Mouse (Mus musculus): ENCODE measurements around the gene Pter. TPM values are rescaled to one million over a fixed set of nuclear protein-coding genes. Genes with fewer than 3 reads are reported as not detected.
A peak's percentile ranks its signal among the peaks of the same experiment; 100 is the strongest.

Gene Pter
- polyA plus RNA-seq, 1 experiment from 2014 or later = 17.4 TPM

DNA sequence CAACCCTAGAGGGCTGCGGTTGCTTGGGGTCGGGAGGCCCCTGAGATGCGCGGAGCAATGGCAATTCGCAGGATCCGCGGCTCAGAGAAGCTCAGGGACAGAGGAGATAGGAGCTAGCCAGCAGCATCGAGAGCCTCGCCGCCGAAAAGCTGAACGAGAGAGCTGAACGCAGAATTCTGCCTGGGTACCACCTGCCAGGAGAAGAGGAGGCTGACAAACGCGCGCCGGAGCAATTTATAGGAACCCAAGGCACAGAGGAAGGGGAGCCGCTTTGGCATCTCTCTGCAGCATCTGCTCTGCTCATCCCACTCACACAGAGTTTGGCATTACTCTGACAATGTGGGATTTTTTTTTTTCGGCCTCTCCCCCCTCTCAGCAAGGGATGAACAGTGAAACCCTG lies 87.6 kb downstream of the Pter start, which contains the start of gene C1ql3:
C1ql3 (minus strand) TSS at position 335 of the 400 bp plus-strand sequence.
- H3K4me1 ChIP-seq (ENCODE audit: control insufficient read depth, insufficient read depth, low read length) = peaks cover 12% of the 10 kb centered on the region; the same call in 1 of the 2 replicates
- peak within 1 kb of the TSS; percentile 56 for H3K4me3 ChIP-seq (ENCODE audit: low read depth, low read length)
- ATAC-seq (ENCODE audit: low read depth) = no peak
- WGBS = 1% methylated on average over 19 of the region's 19 CpGs
- peak; percentile 15 for DNase-seq (ENCODE audit: low spot score)
- no peaks in the 10 kb centered on the region for H3K36me3 ChIP-seq (ENCODE audit: control insufficient read depth, insufficient read depth, low read length)
- H3K9ac ChIP-seq (ENCODE audit: low read depth, low read length) = peak within 1 kb of the TSS; percentile 61
- peak within 1 kb of the TSS; percentile 100 for H3K4me2 ChIP-seq (ENCODE audit: low read depth, low read length)
- H3K27me3 ChIP-seq (replicated peaks; ENCODE audit: control insufficient read depth, insufficient read depth, low read length) = peaks cover 54% of the 10 kb centered on the region
- H3K9me3 ChIP-seq (ENCODE audit: control insufficient read depth, low read length) = no peaks in the 10 kb centered on the region
- H3K27ac ChIP-seq (replicated peaks; ENCODE audit: low read depth, low read length) = no peak within 1 kb of the TSS

DNA sequence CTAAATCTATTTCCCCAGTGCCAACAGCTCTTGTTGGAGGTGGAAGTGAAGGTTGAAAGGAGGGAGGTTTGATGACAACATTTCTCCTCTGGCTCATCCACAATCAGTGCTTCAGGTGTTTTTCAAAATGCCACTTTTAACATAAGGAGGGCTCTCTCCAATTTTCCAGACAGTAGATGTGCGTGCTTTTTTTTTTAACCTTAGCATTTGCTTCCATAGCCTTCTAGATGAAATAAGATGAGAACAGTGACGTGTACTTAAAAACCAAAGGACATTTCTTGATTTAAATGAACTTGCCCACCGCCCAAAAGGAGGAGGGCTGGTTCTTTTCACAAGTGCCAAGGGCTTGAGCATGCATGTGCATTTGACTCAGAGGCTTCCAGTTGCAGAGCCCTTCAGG lies 88.1 kb downstream of the Pter start:
- H3K4me2 ChIP-seq (ENCODE audit: low read depth, low read length) = peak overlapping the region; percentile 100; the same call in 1 of the 2 replicates
- peak overlapping the region; percentile 56 for H3K4me3 ChIP-seq (ENCODE audit: low read depth, low read length)
- peaks cover 12% of the 10 kb centered on the region; the same call in 1 of the 2 replicates for H3K4me1 ChIP-seq (ENCODE audit: control insufficient read depth, insufficient read depth, low read length)
- WGBS = 41% methylated on average over 3 of the region's 3 CpGs
- no peaks in the 10 kb centered on the region for H3K9me3 ChIP-seq (ENCODE audit: control insufficient read depth, low read length)
- peaks cover 54% of the 10 kb centered on the region for H3K27me3 ChIP-seq (replicated peaks; ENCODE audit: control insufficient read depth, insufficient read depth, low read length)
- no peak overlapping the region for H3K9ac ChIP-seq (ENCODE audit: low read depth, low read length)
- no peaks in the 10 kb centered on the region for H3K36me3 ChIP-seq (ENCODE audit: control insufficient read depth, insufficient read depth, low read length)
- ATAC-seq (ENCODE audit: low read depth) = no peak
- no peak for DNase-seq (ENCODE audit: low spot score)
- no peak overlapping the region for H3K27ac ChIP-seq (replicated peaks; ENCODE audit: low read depth, low read length)

DNA sequence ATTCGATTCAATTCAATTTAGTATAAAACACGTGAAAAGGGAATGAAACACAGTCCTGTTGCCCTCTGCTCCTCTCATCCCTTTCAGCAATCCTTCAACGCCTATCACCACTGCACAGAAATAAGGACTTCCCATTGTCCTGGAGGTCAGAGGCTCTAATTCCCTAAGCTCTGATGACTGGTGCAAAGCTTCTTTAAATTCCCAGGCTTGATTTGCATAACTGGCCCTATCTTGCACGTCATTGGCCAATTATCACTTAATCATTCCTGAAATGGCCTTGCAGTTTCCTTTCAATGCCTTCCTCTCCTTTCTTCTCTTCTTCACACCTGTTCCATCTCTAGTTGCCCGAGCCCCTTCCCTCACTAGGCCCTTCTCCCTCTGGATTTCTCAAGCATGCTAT lies 94.5 kb downstream of the Pter start:
- WGBS = 46% methylated on average over 5 of the region's 5 CpGs
- no peak overlapping the region for H3K4me3 ChIP-seq (ENCODE audit: low read depth, low read length)
- H3K36me3 ChIP-seq (ENCODE audit: control insufficient read depth, insufficient read depth, low read length) = no peaks in the 10 kb centered on the region
- peaks cover 5% of the 10 kb centered on the region for H3K27me3 ChIP-seq (replicated peaks; ENCODE audit: control insufficient read depth, insufficient read depth, low read length)
- H3K27ac ChIP-seq (replicated peaks; ENCODE audit: low read depth, low read length) = no peak overlapping the region
- ATAC-seq (ENCODE audit: low read depth) = no peak
- H3K4me2 ChIP-seq (ENCODE audit: low read depth, low read length) = no peak overlapping the region
- no peaks in the 10 kb centered on the region for H3K9me3 ChIP-seq (ENCODE audit: control insufficient read depth, low read length)
- no peak overlapping the region for H3K9ac ChIP-seq (ENCODE audit: low read depth, low read length)
- DNase-seq (ENCODE audit: low spot score) = no peak
- H3K4me1 ChIP-seq (ENCODE audit: control insufficient read depth, insufficient read depth, low read length) = no peaks in the 10 kb centered on the region; the same call in 1 of the 2 replicates

DNA sequence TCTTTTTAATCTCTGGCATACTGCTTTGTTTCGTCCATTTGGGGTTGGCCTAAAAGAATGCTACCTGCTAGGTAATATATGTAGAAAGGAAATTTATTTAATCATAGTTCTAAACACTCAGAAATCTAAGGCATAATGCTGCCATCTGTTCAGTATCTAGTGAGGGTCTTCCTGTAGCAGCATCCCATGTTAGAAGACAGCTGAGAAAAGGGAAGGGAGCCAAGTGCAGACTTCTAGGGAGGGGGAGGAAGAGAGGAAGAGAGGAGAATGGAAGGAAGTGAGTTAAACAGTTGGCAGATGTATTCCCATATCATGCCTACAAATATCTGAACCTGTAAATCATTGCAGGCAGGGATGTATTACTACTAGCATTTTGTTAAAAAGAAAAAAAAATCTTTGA lies 95.0 kb downstream of the Pter start:
- no peak overlapping the region for H3K9ac ChIP-seq (ENCODE audit: low read depth, low read length)
- H3K27ac ChIP-seq (replicated peaks; ENCODE audit: low read depth, low read length) = no peak overlapping the region
- no peaks in the 10 kb centered on the region for H3K9me3 ChIP-seq (ENCODE audit: control insufficient read depth, low read length)
- WGBS = 67% methylated on average over 1 of the region's 1 CpGs
- no peak for ATAC-seq (ENCODE audit: low read depth)
- H3K4me3 ChIP-seq (ENCODE audit: low read depth, low read length) = no peak overlapping the region
- no peaks in the 10 kb centered on the region; the same call in 1 of the 2 replicates for H3K4me1 ChIP-seq (ENCODE audit: control insufficient read depth, insufficient read depth, low read length)
- no peaks in the 10 kb centered on the region for H3K36me3 ChIP-seq (ENCODE audit: control insufficient read depth, insufficient read depth, low read length)
- DNase-seq (ENCODE audit: low spot score) = no peak
- H3K27me3 ChIP-seq (replicated peaks; ENCODE audit: control insufficient read depth, insufficient read depth, low read length) = peaks cover under 1% of the 10 kb centered on the region; the same call in 1 of the 2 replicates
- no peak overlapping the region for H3K4me2 ChIP-seq (ENCODE audit: low read depth, low read length)

DNA sequence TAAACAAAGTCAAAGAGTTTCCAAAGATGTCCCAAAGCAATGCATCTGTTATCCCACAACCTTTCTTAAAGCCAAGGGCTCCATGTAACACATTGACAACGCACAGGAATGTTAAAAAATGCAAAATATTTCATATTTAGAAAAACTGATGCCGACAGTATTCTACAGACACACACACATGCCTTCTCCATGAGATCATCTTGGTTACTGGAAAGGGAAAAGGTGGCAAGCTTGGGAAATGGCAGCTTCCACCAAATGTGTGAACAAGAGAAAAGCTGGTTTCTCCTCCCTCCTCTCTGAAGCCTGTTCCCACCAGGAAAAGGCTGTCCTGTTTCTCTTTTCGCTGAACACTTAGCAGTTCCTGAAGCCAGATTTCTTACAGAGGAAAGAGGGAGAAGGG lies 114.9 kb downstream of the Pter start:
- no peaks in the 10 kb centered on the region for H3K4me1 ChIP-seq (ENCODE audit: control insufficient read depth, insufficient read depth, low read length)
- H3K27ac ChIP-seq (replicated peaks; ENCODE audit: low read depth, low read length) = no peak overlapping the region
- H3K4me2 ChIP-seq (ENCODE audit: low read depth, low read length) = no peak overlapping the region
- H3K4me3 ChIP-seq (ENCODE audit: low read depth, low read length) = no peak overlapping the region
- H3K36me3 ChIP-seq (ENCODE audit: control insufficient read depth, insufficient read depth, low read length) = no peaks in the 10 kb centered on the region
- WGBS = 46% methylated on average over 3 of the region's 3 CpGs
- H3K27me3 ChIP-seq (replicated peaks; ENCODE audit: control insufficient read depth, insufficient read depth, low read length) = no peaks in the 10 kb centered on the region
- no peak for ATAC-seq (ENCODE audit: low read depth)
- DNase-seq (ENCODE audit: low spot score) = no peak
- no peak overlapping the region for H3K9ac ChIP-seq (ENCODE audit: low read depth, low read length)
- H3K9me3 ChIP-seq (ENCODE audit: control insufficient read depth, low read length) = 0 out of 2 replicates have a peak, but pooled peaks cover 4% of the 10 kb centered on the region

DNA sequence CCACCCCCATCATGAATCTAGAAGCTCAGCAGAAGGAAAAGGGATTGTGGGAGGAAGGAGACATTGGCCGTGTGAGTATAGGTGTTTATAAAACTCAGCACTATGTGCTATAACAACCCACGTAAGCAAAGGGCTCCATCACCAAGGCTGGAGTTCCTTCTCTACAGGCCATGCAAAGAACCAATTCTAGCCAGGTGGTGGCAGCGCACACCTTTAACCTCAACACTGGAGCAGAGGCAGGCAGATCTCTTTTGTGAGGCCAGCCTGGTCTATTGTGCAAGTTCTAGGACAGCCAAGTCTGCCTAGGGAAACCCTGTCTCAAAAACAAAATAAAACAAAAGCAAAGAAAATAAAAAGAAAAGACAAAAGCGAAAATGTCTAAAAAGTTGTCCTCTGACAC lies 115.9 kb downstream of the Pter start:
- 91% methylated on average over 4 of the region's 4 CpGs for WGBS
- H3K36me3 ChIP-seq (ENCODE audit: control insufficient read depth, insufficient read depth, low read length) = no peaks in the 10 kb centered on the region
- 0 out of 2 replicates have a peak, but pooled peaks cover 4% of the 10 kb centered on the region for H3K9me3 ChIP-seq (ENCODE audit: control insufficient read depth, low read length)
- no peak overlapping the region for H3K4me3 ChIP-seq (ENCODE audit: low read depth, low read length)
- DNase-seq (ENCODE audit: low spot score) = no peak
- H3K27me3 ChIP-seq (replicated peaks; ENCODE audit: control insufficient read depth, insufficient read depth, low read length) = no peaks in the 10 kb centered on the region
- no peaks in the 10 kb centered on the region for H3K4me1 ChIP-seq (ENCODE audit: control insufficient read depth, insufficient read depth, low read length)
- no peak overlapping the region for H3K27ac ChIP-seq (replicated peaks; ENCODE audit: low read depth, low read length)
- H3K4me2 ChIP-seq (ENCODE audit: low read depth, low read length) = no peak overlapping the region
- H3K9ac ChIP-seq (ENCODE audit: low read depth, low read length) = no peak overlapping the region
- ATAC-seq (ENCODE audit: low read depth) = no peak

DNA sequence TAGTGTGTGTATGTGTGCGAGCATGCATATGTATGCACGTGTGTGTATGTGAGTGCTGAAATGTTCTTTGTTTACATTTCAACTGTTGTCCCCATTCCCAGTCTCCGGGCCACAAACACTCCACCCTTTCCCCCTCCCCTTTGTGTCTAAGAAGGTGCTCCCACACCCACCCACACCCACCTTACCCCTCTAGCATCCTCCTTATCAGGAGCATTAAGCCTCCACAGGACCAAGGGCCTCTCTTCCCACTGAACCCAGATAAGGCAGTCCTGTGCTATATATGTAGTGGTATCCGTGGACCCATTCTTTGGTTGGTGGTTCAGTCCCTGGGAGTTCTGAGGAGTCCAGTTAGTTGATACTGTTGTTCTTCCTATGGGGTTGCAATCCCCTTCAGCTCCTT lies 120.7 kb downstream of the Pter start:
- ATAC-seq (ENCODE audit: low read depth) = no peak
- WGBS = 91% methylated on average over 4 of the region's 4 CpGs

DNA sequence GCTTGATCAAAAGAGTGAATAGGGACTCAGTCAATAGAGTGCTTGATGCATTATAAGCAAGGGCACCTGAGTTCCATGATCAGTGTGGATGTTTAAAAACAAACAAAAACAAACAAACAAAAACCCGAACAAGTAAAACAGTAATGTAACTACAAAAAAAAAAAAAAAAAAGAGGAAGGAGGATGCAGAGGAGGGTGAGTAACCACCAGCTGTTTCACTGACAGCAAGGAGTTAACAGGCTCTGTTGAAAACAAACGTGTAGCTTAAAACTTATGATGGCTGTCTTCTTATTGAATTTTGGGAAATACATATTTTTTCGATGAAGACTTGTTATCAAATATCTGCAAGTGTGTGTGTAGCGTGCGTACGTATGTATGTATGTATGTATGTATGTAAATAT lies 124.8 kb downstream of the Pter start:
- DNase-seq (ENCODE audit: low spot score) (no peak), ATAC-seq (ENCODE audit: low read depth) (no peak)
- Histone ChIP-seq H3K27ac (replicated peaks; ENCODE audit: low read depth, low read length) (no peak overlapping the region), H3K4me3 (ENCODE audit: low read depth, low read length) (no peak overlapping the region), H3K4me1 (ENCODE audit: control insufficient read depth, insufficient read depth, low read length) (no peaks in the 10 kb centered on the region), H3K9me3 (ENCODE audit: control insufficient read depth, low read length) (no peaks in the 10 kb centered on the region), H3K36me3 (ENCODE audit: control insufficient read depth, insufficient read depth, low read length) (no peaks in the 10 kb centered on the region), H3K9ac (ENCODE audit: low read depth, low read length) (no peak overlapping the region), H3K27me3 (replicated peaks; ENCODE audit: control insufficient read depth, insufficient read depth, low read length) (no peaks in the 10 kb centered on the region), H3K4me2 (ENCODE audit: low read depth, low read length) (no peak overlapping the region)
- 83% methylated on average over 6 of the region's 6 CpGs for WGBS

More for the DNA sequence above, 120.7 kb downstream of the Pter start:
- DNase-seq (ENCODE audit: low spot score) = no peak
- no peaks in the 10 kb centered on the region for H3K36me3 ChIP-seq (ENCODE audit: control insufficient read depth, insufficient read depth, low read length)
- H3K4me3 ChIP-seq (ENCODE audit: low read depth, low read length) = no peak overlapping the region
- H3K9ac ChIP-seq (ENCODE audit: low read depth, low read length) = no peak overlapping the region
- H3K4me1 ChIP-seq (ENCODE audit: control insufficient read depth, insufficient read depth, low read length) = no peaks in the 10 kb centered on the region
- no peak overlapping the region for H3K27ac ChIP-seq (replicated peaks; ENCODE audit: low read depth, low read length)
- no peaks in the 10 kb centered on the region for H3K27me3 ChIP-seq (replicated peaks; ENCODE audit: control insufficient read depth, insufficient read depth, low read length)
- H3K4me2 ChIP-seq (ENCODE audit: low read depth, low read length) = no peak overlapping the region
- H3K9me3 ChIP-seq (ENCODE audit: control insufficient read depth, low read length) = 0 out of 2 replicates have a peak, but pooled peaks cover 4% of the 10 kb centered on the region
